19 mouse cellular contexts compared by ENCODE assay signal in the genomic region with DNA sequence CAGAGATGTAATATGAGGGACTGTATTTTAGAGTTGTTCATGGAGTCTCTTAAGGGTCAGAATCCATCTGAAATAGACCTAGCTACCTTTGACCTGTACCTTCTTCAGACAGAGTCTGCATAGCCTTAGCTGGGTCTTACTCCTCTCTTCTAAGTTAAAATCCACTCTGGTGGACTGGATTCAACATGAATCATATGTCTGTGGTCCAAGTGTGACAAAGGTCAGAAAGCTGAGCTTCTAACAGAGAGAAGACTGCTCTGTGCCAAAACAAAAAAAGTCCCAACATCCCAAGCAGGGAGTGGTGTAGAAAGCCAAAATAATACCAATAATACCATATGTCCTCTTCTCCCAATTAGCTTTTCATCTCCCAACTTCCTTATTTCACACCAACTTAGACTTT.
A peak's percentile ranks its signal among the peaks of the same experiment; 100 is the strongest.
DNase-seq lines count a peak whose midpoint lies in the region; ATAC-seq and TF ChIP-seq lines count a peak whose summit lies in the region.
"Had no signal": no experiment of that assay in that cellular context is flagged by ENCODE, and none has a peak within 500 bp of the region (broad histone marks: within the 10 kb centered on the region; RNA-seq: fewer than 3 reads in every experiment).

No protein-coding gene starts in this region.

- no peak for ATAC-seq in lung, postnatal 0 days
- ATAC-seq: hindbrain, postnatal 0 days; intestine, postnatal 0 days; midbrain, embryonic 15.5 days had no signal

- TF ChIP-seq CTCF in lung, postnatal 0 days (IDR thresholded peaks at IDR 0.05), result no peak

- H3K4me2 ChIP-seq in lung, postnatal 0 days (replicated peaks; ENCODE audit: low read depth, low read length), result no peak overlapping the region
- H3K4me2 ChIP-seq: liver, embryonic 13.5 days; lung, embryonic 15.5 days; midbrain, embryonic 15.5 days had no signal

- no peaks in the 10 kb centered on the region for H3K36me3 ChIP-seq in lung, postnatal 0 days (ENCODE audit: insufficient read depth, low read length)
- H3K36me3 ChIP-seq: forebrain, embryonic 10.5 days; liver, embryonic 13.5 days; lung, embryonic 15.5 days; midbrain, embryonic 15.5 days had no signal

- H3K9ac ChIP-seq in lung, postnatal 0 days (replicated peaks; ENCODE audit: low read depth), result no peak overlapping the region
- H3K9ac ChIP-seq: liver, embryonic 13.5 days; lung, embryonic 15.5 days; midbrain, embryonic 15.5 days had no signal

- H3K4me3 ChIP-seq in lung, postnatal 0 days (ENCODE audit: low read depth, low read length), result no peak overlapping the region
- H3K4me3 ChIP-seq: forebrain, embryonic 10.5 days; gastrocnemius, adult 2 months; liver, embryonic 13.5 days; lung, embryonic 15.5 days; megakaryocyte, embryonic 14.5 days; midbrain, embryonic 15.5 days; myocyte had no signal

- no peaks in the 10 kb centered on the region for H3K4me1 ChIP-seq in lung, postnatal 0 days (ENCODE audit: insufficient read depth, low read depth, low read length)
- H3K4me1 ChIP-seq: liver, embryonic 13.5 days; lung, embryonic 15.5 days; megakaryocyte, embryonic 14.5 days; midbrain, embryonic 15.5 days had no signal

- no peak overlapping the region for H3K27ac ChIP-seq in lung, postnatal 0 days (ENCODE audit: low read length)
- H3K27ac ChIP-seq: forebrain, embryonic 10.5 days; hindbrain, postnatal 0 days; liver, embryonic 13.5 days; lung, embryonic 15.5 days; midbrain, embryonic 15.5 days had no signal

- no peak for TF ChIP-seq EP300 in lung, postnatal 0 days (IDR thresholded peaks at IDR 0.05)

- peak; percentile 25 for DNase-seq in adrenal gland, postnatal 10 days
- DNase-seq in adrenal gland, postnatal 14 days, result no peak
- peak; percentile 56 to 63 for DNase-seq in heart, adult 9 months (ENCODE audit: low spot score in 2 of 2)
- no peak for DNase-seq in heart, postnatal 4 days
- peak; percentile 7 for DNase-seq in lung, postnatal 14 days
- DNase-seq in lung, postnatal 0 days (ENCODE audit: low spot score), result no peak
- DNase-seq in c-Kit-positive CD71-positive TER-119-positive erythroid progenitor cells, embryonic 14.5 days (ENCODE audit: low spot score), result no peak
- DNase-seq: cerebellum, adult 8-10 months; gastrocnemius, adult 2 months; liver, embryonic 13.5 days; thymus, postnatal 36 days had no signal

- H3K9me3 ChIP-seq in lung, postnatal 0 days (ENCODE audit: low read length), result no peaks in the 10 kb centered on the region
- H3K9me3 ChIP-seq: forebrain, embryonic 10.5 days; liver, embryonic 13.5 days; lung, embryonic 15.5 days; megakaryocyte, embryonic 14.5 days; midbrain, embryonic 15.5 days had no signal

- no peaks in the 10 kb centered on the region for H3K27me3 ChIP-seq in lung, postnatal 0 days (replicated peaks; ENCODE audit: insufficient read depth, low read length)
- H3K27me3 ChIP-seq: CH12.LX; liver, embryonic 13.5 days; lung, embryonic 15.5 days; megakaryocyte, embryonic 14.5 days; midbrain, embryonic 15.5 days had no signal

Comparison
In these comparisons a context has a peak if more than half of its experiments do, and no peak if none do; other contexts are left out.
1. DNase-seq: peak in adrenal gland, postnatal 10 days (single experiment), heart, adult 9 months (2 of 2) and lung, postnatal 14 days (single experiment); none in adrenal gland, postnatal 14 days (single experiment), heart, postnatal 4 days (single experiment), lung, postnatal 0 days (single experiment) and c-Kit-positive CD71-positive TER-119-positive erythroid progenitor cells, embryonic 14.5 days (single experiment).